Mouse (Mus musculus): Measurements from ENCODE around the gene Scgb3a1. TPM values are rescaled to one million over a fixed set of nuclear protein-coding genes. Genes with fewer than 3 reads are reported as not detected.

The Scgb3a1 gene
- not detected for polyA plus RNA-seq (2014; fragmentation: Illumina TruSeq; extraction: RNeasy Lipid Tissue Mini Kit (QIAGEN cat#74804); ENCODE audit: low read depth, low replicate concordance)

GRCm38 (mm10) chr11:49663310-49663709, at the start of gene Scgb3a1:
Gene Scgb3a1, plus strand, starts transcription at chr11:49663610.

DNA sequence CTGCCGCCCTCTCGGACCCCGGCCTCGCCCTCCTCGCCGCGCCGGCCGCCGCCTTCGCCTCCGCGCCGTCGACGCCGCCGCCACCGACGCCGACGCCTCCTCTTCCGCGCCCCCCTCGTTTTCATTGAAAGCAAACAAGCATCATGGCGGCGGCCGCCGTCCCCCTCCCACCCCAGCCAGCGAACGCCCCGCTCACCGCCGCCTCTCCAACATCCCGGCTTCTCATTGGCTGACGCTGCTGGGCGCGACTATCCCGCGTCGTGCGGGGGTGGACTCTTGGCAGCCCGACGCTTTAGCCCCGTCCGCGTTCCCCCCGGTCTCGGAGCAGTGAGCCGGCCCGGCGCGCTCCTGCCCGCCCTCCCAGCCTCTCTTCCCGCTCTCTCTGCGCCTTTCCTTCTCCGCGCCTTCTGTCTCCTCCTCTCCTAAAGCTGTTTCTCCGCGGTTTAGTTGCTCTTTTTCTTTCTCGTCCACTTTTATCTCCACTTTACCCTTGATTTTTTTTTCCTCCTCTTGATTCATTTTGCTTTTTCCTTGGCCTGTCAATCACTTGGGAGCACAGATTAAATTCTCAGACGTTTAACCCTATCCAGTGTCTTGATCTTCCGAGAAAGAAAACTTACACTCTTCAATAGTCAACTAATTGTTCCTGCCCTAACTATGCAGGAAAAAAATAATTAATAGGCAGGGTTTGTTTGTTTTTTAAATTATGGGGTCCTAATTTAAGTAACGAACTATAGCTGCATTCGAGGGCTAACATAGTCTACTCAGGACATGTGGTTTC, 49.3 kb downstream of the Scgb3a1 start, which contains the start of gene Cnot6:
Cnot6 (minus strand) TSS at position 169 of the 781 bp plus-strand sequence.

Other genes with a start within 250 kb of the Scgb3a1 start
- 0.50 TPM for gene Olfr1389, start 240.5 kb upstream of the Scgb3a1 start, polyA plus RNA-seq (2014; fragmentation: Illumina TruSeq; extraction: RNeasy Lipid Tissue Mini Kit (QIAGEN cat#74804); ENCODE audit: low read depth, low replicate concordance)
- gene Olfr1388, start 227.0 kb upstream of the Scgb3a1 start, polyA plus RNA-seq (2014; fragmentation: Illumina TruSeq; extraction: RNeasy Lipid Tissue Mini Kit (QIAGEN cat#74804); ENCODE audit: low read depth, low replicate concordance) = 0.14 TPM
- gene Olfr1387, start 208.3 kb upstream of the Scgb3a1 start, polyA plus RNA-seq (2014; fragmentation: Illumina TruSeq; extraction: RNeasy Lipid Tissue Mini Kit (QIAGEN cat#74804); ENCODE audit: low read depth, low replicate concordance) = not detected
- not detected for gene Olfr1386, start 198.6 kb upstream of the Scgb3a1 start, polyA plus RNA-seq (2014; fragmentation: Illumina TruSeq; extraction: RNeasy Lipid Tissue Mini Kit (QIAGEN cat#74804); ENCODE audit: low read depth, low replicate concordance)
- gene Olfr1385, start 174.5 kb upstream of the Scgb3a1 start, polyA plus RNA-seq (2014; fragmentation: Illumina TruSeq; extraction: RNeasy Lipid Tissue Mini Kit (QIAGEN cat#74804); ENCODE audit: low read depth, low replicate concordance) = not detected
- not detected for gene Olfr1384, start 156.9 kb upstream of the Scgb3a1 start, polyA plus RNA-seq (2014; fragmentation: Illumina TruSeq; extraction: RNeasy Lipid Tissue Mini Kit (QIAGEN cat#74804); ENCODE audit: low read depth, low replicate concordance)
- gene Olfr1383, start 144.0 kb upstream of the Scgb3a1 start, polyA plus RNA-seq (2014; fragmentation: Illumina TruSeq; extraction: RNeasy Lipid Tissue Mini Kit (QIAGEN cat#74804); ENCODE audit: low read depth, low replicate concordance) = not detected
- gene Olfr1382, start 135.4 kb upstream of the Scgb3a1 start, polyA plus RNA-seq (2014; fragmentation: Illumina TruSeq; extraction: RNeasy Lipid Tissue Mini Kit (QIAGEN cat#74804); ENCODE audit: low read depth, low replicate concordance) = not detected
- gene Olfr1381, start 120.2 kb upstream of the Scgb3a1 start, polyA plus RNA-seq (2014; fragmentation: Illumina TruSeq; extraction: RNeasy Lipid Tissue Mini Kit (QIAGEN cat#74804); ENCODE audit: low read depth, low replicate concordance) = not detected
- gene Olfr1380, start 106.7 kb upstream of the Scgb3a1 start, polyA plus RNA-seq (2014; fragmentation: Illumina TruSeq; extraction: RNeasy Lipid Tissue Mini Kit (QIAGEN cat#74804); ENCODE audit: low read depth, low replicate concordance) = not detected
- 0.35 TPM for gene Flt4, start 54.3 kb upstream of the Scgb3a1 start, polyA plus RNA-seq (2014; fragmentation: Illumina TruSeq; extraction: RNeasy Lipid Tissue Mini Kit (QIAGEN cat#74804); ENCODE audit: low read depth, low replicate concordance)
- gene Cnot6, start 49.1 kb downstream of the Scgb3a1 start, polyA plus RNA-seq (2014; fragmentation: Illumina TruSeq; extraction: RNeasy Lipid Tissue Mini Kit (QIAGEN cat#74804); ENCODE audit: low read depth, low replicate concordance) = 122 TPM
- 1.6 TPM for gene Gfpt2, start 130.6 kb downstream of the Scgb3a1 start, polyA plus RNA-seq (2014; fragmentation: Illumina TruSeq; extraction: RNeasy Lipid Tissue Mini Kit (QIAGEN cat#74804); ENCODE audit: low read depth, low replicate concordance)
- 120 TPM for gene Mapk9, start 183.1 kb downstream of the Scgb3a1 start, polyA plus RNA-seq (2014; fragmentation: Illumina TruSeq; extraction: RNeasy Lipid Tissue Mini Kit (QIAGEN cat#74804); ENCODE audit: low read depth, low replicate concordance)
- 0.10 TPM for gene Rasgef1c, start 238.2 kb downstream of the Scgb3a1 start, polyA plus RNA-seq (2014; fragmentation: Illumina TruSeq; extraction: RNeasy Lipid Tissue Mini Kit (QIAGEN cat#74804); ENCODE audit: low read depth, low replicate concordance)